Mouse (Mus musculus) CD8-positive naive resting alpha-beta T cell, adult 2 months (primary cell): ENCODE measurements at regions not wholly inside any gene's neighbourhood (a gene's known extent, or its start where the extent isn't known, plus 50 kb on each side); places are given as distances from the start of the nearest gene placed in this dataset.

Experiments
- DNase-seq, 2 experiments: peaks; one replicate each; pipeline ENCODE4 v3.0.0; 2022; ENCODE audit warnings: low read depth in 2 of 2, low spot score in 2 of 2

GRCm38 (mm10) chr1:35428126-35428840 lies 578.5 kb downstream of the Plekhb2 start:
- DNase-seq, result no peak

DNA sequence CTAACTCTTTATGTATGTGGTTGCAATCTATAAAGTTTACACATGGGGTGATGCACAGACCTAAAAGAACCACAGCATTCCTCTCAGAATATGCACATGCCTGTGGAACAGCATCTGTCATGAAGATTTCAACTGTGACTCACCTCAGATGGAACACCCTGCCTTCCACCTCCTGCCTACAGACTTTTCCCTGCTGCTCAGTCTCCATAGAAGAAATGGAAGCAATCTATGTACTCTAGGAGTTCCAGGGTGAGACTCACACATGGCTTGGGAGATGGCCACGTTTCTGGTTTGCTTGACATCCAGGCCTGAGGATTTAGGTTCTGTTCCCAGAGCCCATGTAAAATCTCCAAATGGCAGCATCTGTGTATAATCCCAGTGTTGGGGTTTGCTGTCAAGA lies 579.7 kb downstream of the Plekhb2 start:
- DNase-seq, result no peak

GRCm38 (mm10) chr1:35435721-35436120 lies 585.9 kb downstream of the Plekhb2 start:
- no peak for DNase-seq

- DNase-seq, result no peak
Observed at GRCm38 (mm10) chr1:35447345-35447744, 597.6 kb downstream of the Plekhb2 start.

DNA sequence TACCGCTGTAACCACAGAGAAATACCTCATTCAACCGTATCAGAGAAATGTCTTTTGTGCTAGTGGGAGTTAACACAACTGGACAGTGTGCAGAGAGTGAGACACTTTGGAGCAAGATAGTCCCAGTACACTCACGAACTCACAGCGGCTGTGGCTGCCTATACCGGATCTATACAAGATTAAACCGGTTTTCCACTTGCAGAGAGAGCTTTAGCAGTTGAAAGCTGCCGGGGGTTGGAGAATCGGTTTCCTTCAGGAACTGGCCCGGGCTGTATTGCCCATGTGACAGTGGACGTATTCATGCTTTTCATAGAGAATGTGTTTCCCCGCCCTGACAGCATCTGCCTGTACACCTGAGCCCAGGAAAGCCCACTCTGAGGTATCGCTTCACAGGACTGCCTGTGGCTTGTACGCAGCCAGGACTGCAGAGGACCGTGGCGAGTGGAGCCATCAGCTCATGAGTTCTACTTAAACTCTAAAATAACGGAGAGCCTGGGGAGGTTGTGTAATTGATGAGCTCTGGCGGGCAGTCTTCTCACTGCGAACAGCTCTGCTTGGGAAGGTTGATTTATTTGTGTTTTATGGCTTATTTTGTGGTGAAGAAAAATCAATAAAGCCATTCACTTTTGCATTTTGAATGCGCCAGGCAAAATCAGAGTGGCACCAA lies 602.8 kb downstream of the Plekhb2 start:
- no peak for DNase-seq

GRCm38 (mm10) chr1:35457591-35457990 lies 607.8 kb downstream of the Plekhb2 start:
- DNase-seq, result no peak

DNA sequence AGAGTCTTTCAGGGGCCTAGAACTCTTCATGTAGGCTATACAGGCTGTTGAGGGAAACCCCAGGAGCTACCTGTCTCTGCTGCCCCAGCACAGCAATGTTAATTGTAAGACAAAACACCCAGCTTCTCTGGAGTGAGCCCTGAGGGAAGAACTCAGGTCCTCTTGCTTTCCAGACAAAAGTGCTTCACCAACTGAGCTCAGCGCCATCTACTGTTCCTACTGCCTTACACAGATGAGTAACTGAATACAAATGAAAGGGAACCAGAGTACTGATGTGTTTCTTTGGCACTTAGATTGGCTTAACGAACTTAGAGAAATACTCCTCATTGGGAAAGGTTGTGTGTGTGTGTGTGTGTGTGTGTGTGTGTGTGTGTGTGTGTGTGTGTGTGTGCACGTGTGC lies 603.1 kb upstream of the Hs6st1 start:
- DNase-seq, result no peak

GRCm38 (mm10) chr1:35469185-35469753 lies 598.9 kb upstream of the Hs6st1 start:
- DNase-seq, result no peak

- no peak for DNase-seq
Observed at GRCm38 (mm10) chr1:35478262-35478661, 589.9 kb upstream of the Hs6st1 start.

DNA sequence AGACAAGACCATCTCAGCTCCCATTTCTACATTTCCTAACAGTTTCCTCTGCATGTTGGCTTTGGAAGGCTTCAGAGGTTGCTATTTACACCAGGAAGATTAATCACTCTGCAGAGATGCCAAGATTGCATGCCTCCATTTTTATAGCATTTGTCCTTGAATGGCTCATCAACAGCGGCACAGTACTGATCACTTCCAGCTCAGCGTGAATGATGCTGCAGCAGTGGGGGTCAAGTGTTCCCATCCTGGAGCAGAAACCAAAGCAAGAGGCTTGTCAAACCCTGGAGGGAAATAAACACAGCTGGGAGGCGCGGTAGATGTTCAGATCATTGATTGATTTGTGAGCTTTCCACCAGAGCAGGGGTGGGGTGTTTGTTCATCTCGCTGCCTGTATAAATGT lies 572.2 kb upstream of the Hs6st1 start:
- DNase-seq, result no peak

DNA sequence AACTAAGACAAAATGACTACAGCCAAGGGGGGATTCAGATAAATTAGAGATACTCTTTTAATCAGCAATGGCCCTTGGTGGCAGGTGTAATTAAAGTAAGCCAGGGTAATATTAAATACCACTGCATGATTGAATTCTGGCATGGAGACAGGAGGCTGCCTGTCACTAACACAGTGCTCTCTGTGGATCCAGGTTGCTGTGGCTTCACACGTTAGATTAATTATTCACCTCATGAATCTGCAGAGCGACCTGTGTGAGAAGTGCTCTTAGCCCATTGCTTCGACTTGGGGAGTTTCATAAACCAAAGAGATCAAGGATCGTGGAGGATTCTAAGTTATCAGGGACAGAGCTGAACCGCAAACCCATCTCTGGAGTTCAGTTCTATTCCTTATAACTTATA lies 545.2 kb upstream of the Hs6st1 start:
- no peak for DNase-seq

- no peak for DNase-seq
Observed at GRCm38 (mm10) chr1:35523790-35524362, 544.3 kb upstream of the Hs6st1 start.

DNA sequence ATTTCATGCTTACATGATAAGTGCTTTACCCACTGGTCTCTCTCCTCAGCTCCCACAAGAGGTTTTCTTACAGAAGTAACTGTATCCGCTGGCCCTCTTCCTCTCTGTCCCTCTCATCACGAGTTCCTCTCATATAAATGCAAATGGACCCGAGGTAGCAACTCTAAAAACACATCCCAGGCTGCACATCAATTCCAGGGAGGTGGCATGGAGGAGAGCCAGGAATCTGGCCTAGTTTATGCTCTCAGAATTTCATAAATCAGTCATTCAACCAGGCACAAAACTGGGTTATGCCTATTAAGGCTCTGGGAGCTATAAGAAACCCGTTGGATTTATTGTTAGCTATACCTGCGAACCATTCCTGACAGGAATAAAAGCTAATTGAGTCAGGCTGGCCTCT lies 543.4 kb upstream of the Hs6st1 start:
- DNase-seq, result no peak

DNA sequence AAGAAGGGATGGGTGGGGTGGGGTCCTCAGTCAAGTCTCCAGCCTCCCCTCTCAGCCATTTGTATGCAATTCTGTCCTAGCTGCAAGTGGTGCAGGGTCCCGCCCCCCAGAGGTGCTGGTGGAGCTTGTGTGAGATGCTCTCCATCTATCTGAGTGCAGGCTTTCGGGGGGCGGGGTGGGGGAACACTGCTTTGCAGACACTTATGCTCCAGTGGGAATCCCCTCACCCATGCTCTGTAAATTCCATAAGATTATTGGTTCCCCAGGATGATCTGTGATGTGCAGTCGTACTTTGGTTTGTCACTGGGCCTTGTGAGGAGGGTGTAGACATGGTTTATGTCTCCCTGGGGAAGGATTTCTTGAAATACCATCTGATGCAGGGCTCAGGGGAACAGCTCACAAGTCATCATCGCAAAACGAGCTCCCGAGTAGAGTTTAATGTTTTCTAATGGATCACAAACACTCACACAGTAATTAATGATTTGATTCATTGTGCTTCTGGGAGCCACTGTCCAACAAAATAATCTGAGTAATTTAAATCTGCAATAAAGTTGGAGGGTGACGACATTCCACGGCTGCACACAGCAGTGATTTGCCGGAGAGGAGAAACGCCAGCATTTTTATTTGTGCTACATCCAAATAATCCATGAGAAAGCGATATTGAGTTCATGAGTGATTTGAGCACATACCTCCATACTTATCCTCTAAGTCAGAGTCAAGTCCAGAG lies 540.3 kb upstream of the Hs6st1 start:
- no peak for DNase-seq

DNA sequence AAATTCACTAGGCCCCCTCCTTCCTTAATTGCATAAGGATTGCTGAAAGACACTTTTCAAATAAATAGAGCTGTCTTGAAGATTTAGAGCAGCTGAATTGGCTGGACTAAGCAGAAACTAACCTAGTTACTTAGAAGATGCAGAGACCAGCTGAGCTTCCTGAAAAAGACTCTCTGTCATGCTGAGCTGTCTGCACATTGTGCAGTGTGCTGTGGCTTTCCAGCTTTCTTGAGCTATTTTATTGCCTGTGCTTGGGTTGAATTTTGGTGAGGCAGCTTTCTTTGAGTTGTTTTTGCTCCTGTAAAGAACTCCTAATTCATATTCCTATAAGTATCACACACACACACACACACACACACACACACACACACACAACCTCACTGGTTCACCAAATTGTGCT lies 532.7 kb upstream of the Hs6st1 start:
- no peak for DNase-seq

DNA sequence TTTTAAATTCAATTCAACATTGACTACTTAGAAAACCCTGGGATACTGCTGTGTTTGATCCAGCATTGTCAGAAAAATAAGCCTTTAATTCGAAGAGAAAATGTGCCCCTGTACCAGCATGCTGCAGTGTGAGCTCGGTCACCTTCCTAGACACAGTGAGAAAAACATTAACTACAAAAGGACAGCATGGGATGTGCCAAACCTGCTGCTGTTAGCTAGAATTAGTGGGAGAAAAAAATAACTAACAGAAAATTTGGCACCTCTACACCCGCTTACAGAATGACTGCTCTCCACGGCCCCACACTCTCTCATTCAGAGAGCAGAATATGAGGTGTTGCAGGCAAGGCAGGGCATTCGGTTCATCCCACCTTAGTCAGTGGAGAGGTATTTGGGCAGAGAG lies 531.9 kb upstream of the Hs6st1 start:
- no peak for DNase-seq

GRCm38 (mm10) chr1:35548845-35549244 lies 519.4 kb upstream of the Hs6st1 start:
- no peak for DNase-seq

DNA sequence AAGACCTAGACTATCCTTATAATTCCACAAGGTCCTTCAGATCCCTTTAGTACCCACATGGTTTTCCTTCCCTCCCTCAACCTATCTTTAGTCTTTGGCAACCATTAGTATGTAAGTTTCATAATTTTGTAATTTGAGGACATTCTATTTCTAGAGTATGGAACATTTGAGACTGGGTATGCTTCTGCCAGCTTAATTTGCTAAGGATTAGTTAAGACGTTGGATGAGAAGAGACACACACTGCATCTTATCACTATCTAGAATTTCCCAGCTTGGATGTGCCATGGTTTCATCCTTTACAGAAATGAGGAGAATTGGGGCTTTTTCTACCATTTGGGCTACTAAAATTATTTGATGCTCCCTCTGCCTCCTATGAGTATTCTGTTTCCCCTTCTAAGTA lies 516.7 kb upstream of the Hs6st1 start:
- DNase-seq, result no peak

DNA sequence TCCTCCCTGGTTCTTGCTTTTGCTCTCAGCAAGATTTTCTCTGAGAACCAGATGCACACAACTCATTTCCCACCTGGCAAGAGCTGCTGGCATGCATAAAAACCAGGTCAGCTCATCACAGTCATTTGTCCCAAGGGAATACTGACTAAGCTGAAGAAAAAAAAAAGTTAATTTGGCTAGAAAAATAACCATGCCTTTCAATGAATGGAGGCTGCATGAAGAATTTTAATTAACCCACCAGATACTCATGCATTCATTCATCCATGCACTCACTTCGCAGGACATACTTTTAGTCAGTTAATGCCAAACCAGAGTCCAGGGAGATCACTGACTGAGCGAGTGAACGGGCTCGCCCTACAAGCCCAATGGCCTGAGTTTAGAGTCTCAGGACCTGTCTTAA lies 505.4 kb upstream of the Hs6st1 start:
- no peak for DNase-seq

DNA sequence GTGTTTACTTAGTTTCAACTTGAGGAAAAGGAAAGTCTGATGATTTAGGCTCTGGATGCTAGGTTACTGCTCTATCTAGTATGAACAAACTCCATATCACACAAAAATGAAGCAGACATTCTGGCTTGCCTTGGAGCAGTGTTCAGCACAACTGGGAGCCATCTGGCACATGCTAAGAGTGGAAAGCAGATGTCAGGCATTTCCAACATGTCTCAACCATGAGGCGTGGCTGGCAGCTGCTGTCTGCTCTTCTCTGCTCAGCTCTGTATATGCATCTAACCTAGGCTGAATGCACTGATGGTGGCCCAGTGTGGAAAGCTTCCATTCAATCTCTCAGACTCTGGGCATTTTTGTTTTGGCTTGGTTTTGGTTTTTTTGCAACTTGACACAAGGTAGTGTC lies 493.0 kb upstream of the Hs6st1 start:
- no peak for DNase-seq

- DNase-seq, result no peak
Observed at GRCm38 (mm10) chr1:35579392-35579791, 488.8 kb upstream of the Hs6st1 start.

- DNase-seq, result no peak
Observed at GRCm38 (mm10) chr1:35579992-35580391, 488.2 kb upstream of the Hs6st1 start.
